19 mouse cellular contexts compared by ENCODE assay signal in genomic region chr1:105420374-105421046, GRCm38 (mm10).
A peak's percentile ranks its signal among the peaks of the same experiment; 100 is the strongest.
DNase-seq lines count a peak whose midpoint lies in the region; ATAC-seq lines count a peak whose summit lies in the region.
"Had no signal": no experiment of that assay in that cellular context is flagged by ENCODE, and none has a peak within 500 bp of the region (broad histone marks: within the 10 kb centered on the region; RNA-seq: fewer than 3 reads in every experiment).

No protein-coding gene starts in this region.

- no peak for ATAC-seq in kidney, embryonic 16.5 days (ENCODE audit: low FRiP score, low TSS enrichment)

- H3K36me3 ChIP-seq in kidney, embryonic 16.5 days (ENCODE audit: insufficient read depth, low read length), result no peaks in the 10 kb centered on the region
- H3K36me3 ChIP-seq: embryonic facial prominence, embryonic 12.5 days; G1E; heart, embryonic 13.5 days; midbrain, embryonic 12.5 days; neural tube, embryonic 12.5 days had no signal

- no peak overlapping the region for H3K4me2 ChIP-seq in kidney, embryonic 16.5 days (replicated peaks; ENCODE audit: low read depth, low read length)
- H3K4me2 ChIP-seq: embryonic facial prominence, embryonic 12.5 days; heart, embryonic 13.5 days; midbrain, embryonic 12.5 days; neural tube, embryonic 12.5 days had no signal

- H3K4me1 ChIP-seq in kidney, embryonic 16.5 days (ENCODE audit: insufficient read depth, low read length), result no peaks in the 10 kb centered on the region
- H3K4me1 ChIP-seq: embryonic facial prominence, embryonic 12.5 days; heart, embryonic 13.5 days; neural tube, embryonic 12.5 days had no signal

- H3K27me3 ChIP-seq in kidney, embryonic 16.5 days (ENCODE audit: insufficient read depth, low read length), result no peaks in the 10 kb centered on the region
- H3K27me3 ChIP-seq: embryonic facial prominence, embryonic 12.5 days; heart, embryonic 13.5 days; midbrain, embryonic 12.5 days; neural tube, embryonic 12.5 days had no signal

- DNase-seq in left cerebral cortex, postnatal 14 days (ENCODE audit: low spot score in 2 of 2), result peak; percentile 18 to 45
- DNase-seq in left cerebral cortex, adult 18-20 months (ENCODE audit: low spot score in 2 of 2), result no peak
- peak; percentile 28 for DNase-seq in right cerebral cortex, postnatal 14 days
- no peak for DNase-seq in right cerebral cortex, adult 18-20 months
- peak; percentile 50 for DNase-seq in cerebellum, adult 9-11 months
- DNase-seq in right cerebral cortex, postnatal 25 days, result peak; percentile 22
- no peak for DNase-seq in spleen, adult 18-20 months
- DNase-seq: adrenal gland, postnatal 25 days; kidney, adult 18-20 months; kidney, postnatal 36 days; lung, postnatal 14 days; thymus, postnatal 14 days had no signal

- H3K4me3 ChIP-seq in kidney, embryonic 16.5 days (ENCODE audit: low read length), result no peak overlapping the region
- H3K4me3 ChIP-seq: embryonic facial prominence, embryonic 12.5 days; heart, embryonic 13.5 days; midbrain, embryonic 12.5 days; neural tube, embryonic 12.5 days had no signal

- H3K27ac ChIP-seq in kidney, embryonic 16.5 days (ENCODE audit: low read length), result no peak overlapping the region
- H3K27ac ChIP-seq: embryonic facial prominence, embryonic 12.5 days; heart, embryonic 13.5 days; liver, embryonic 14.5 days; midbrain, embryonic 12.5 days; neural tube, embryonic 12.5 days had no signal

- H3K9me3 ChIP-seq in kidney, embryonic 16.5 days (ENCODE audit: low read length), result no peaks in the 10 kb centered on the region
- H3K9me3 ChIP-seq: embryonic facial prominence, embryonic 12.5 days; G1E; heart, embryonic 13.5 days; midbrain, embryonic 12.5 days; neural tube, embryonic 12.5 days had no signal

- 83% methylated on average over 5 of the region's 5 CpGs for WGBS in kidney, embryonic 16.5 days

- intact Hi-C loops in left cerebral cortex, postnatal 14 days (cut with DNase I), result no loop called here

- H3K9ac ChIP-seq in kidney, embryonic 16.5 days (replicated peaks; ENCODE audit: low read length), result no peak overlapping the region
- H3K9ac ChIP-seq: embryonic facial prominence, embryonic 12.5 days; heart, embryonic 13.5 days; liver, embryonic 14.5 days; midbrain, embryonic 12.5 days; neural tube, embryonic 12.5 days had no signal

Comparison
In these comparisons a context has a peak if more than half of its experiments do, and no peak if none do; other contexts are left out.
1. DNase-seq: peak in left cerebral cortex, postnatal 14 days (2 of 2), right cerebral cortex, postnatal 14 days (single experiment), cerebellum, adult 9-11 months (single experiment) and right cerebral cortex, postnatal 25 days (single experiment); none in left cerebral cortex, adult 18-20 months (0 of 2), right cerebral cortex, adult 18-20 months (single experiment) and spleen, adult 18-20 months (0 of 2).